Mouse (Mus musculus) kidney, postnatal 10 days (tissue): ENCODE results near the gene Ccn5.

Experiments
- DNase-seq: peaks from one replicate; pipeline ENCODE4 v3.0.0; 2021; ENCODE audit warnings: mixed read lengths

Gene Ccn5

DNA sequence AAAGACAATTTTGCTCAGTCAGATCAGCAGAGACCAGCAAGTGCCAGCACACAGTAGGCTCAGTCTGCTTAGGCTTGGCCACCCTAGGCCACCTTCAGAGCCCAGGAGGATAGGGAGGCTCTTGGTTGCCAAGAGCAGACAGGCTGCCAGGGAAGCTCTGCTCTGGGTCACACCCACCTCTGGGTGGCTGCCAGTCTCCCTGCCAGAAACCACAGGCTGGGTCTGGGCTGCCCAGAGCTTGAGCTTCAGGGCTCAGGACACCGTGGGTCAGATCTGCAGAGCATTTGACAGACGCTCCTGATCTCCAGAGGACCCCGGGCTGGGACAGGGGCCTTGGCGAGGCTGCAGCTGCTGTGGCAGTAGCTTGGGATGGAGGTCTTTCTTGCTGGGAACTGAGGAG, at the start of gene Ccn5:
TSS of gene Ccn5 (plus strand) at position 255 of the 400 bp plus-strand sequence.
- DNase-seq, result peak; percentile 53

DNA sequence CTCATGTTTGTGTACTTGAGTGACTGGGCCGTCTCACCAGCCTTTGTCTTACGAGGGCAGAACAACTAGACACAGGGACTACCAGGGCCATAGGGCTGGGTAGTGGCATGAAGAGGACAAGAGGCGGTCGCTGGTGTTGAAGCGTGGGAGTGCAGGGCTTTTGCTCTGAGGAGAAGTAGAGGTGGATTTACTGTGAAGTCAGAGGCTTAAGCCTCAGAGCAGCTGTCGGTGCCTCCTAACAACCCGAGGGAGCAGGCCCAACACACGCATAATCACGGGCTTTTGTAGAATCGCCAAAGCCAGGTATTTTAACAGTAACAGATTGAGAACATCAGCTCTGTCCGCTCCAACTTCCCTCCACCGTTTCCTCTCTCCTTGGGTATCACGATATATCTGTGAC, 44.0 kb upstream of the Ccn5 start:
- DNase-seq, result no peak

DNA sequence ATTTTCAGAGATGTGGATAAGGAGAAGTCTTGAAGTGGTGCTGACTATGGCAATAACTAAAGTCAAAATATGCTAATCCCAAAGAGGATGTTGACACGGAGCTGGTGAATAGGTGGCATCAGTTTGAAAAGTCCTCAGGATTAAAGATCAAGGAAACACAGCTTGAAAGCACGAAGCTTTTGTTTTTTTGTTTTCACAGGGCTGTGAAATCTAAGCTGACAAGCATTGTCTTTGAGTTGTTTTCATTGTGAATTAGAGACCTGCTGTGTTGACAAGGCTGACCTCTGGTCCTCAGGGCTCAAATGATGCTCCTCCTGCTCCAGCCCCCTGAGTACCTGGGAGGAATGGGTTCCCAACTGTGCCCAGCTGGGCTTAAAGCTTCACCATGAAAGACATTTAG, 43.6 kb upstream of the Ccn5 start:
- no peak for DNase-seq

DNA sequence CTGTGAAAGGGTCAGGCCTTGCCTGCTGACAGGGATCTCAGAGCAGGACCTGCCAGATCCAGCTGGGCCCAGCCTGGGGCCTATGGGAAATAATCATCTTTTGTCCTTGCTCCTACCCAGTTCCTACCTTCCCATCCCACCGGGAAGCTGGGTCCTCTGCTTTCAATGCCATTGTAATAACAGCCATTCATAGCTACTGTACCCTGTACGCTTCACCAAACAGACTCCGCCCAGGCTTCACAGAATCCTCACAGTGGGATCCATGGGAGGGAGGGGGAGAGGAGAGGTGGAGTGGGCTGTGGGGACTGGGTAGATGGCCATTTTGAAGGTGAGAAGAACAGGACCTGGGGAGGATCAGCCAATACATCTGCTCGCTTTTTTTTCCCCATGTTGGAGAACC, 41.8 kb upstream of the Ccn5 start:
- DNase-seq, result no peak

DNA sequence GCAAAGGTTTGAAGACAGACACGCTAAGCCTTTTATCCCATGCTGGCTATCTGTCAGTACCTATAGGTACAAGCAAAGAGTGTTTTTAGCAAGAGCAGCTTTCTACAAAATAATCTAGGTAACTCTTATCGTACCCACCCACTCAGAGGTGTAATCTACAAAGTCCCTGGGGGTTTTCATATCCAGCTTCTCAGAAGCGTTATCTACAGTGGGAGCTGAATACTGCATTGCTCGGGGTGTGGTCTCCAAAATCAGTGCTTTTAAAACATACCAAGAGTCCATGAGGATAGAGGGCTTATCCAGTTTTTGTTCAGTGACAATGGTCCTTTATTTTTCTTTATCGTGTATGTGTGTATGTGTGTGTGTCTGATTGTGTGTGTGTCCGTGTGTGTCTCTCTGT, 37.3 kb upstream of the Ccn5 start:
- no peak for DNase-seq

DNA sequence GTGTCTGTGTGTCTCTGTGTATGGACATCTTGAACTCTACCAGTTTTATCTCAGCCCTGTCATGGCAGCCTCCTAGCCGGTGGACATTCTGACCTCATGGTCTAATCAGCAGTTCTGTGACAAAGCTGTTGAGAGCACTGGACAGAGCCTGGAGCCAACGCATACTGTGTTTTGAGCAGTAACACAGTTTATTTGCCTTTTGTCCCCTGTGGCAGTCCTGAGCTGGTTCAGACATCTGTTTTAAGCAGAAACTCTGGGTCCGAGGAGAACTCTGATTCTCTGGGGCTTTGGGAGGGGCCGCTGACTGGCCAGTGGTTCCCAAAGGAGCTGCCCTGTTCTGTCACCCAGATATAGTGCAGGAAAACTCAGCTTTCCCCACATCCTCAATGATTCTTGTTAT, 36.8 kb upstream of the Ccn5 start:
- DNase-seq, result no peak

DNA sequence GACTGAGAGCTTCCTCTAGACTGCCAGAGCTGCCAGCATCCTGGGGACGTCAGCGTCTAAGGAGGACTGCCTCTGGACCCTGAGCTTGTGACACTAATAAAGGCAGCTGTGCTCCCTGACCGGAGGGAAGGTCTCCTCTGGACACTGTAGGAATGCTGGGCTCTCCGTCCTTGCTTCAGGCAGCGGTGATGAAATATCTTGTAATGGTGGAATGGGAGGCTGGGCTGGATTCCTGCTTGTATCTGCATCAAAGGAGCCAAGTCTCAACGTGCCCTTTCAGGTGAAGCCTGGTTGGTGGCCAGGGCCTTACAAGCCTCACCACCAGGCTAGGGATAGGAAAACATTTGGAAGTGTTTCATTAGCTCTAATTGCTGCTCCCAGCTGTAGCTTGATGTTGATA, 33.6 kb upstream of the Ccn5 start:
- no peak for DNase-seq

DNA sequence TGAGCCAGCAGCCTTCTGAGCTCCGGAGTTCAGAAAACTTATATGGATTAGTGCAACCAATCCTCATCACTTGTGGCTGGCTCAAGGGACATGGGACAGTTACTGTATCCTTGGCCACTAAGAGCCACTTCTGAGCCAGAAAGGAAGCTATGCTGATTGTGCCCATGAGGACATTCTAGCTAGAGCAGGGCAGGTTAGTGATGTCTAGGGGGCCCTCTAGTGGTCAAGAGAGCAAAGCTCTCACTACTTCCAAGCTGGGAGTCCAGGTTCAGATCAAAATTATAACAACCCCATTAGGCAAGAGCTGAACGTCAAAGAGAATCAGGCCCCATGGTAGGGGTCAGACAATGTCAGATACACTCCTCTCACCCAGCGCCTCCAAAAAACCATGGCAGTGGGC, 33.0 kb upstream of the Ccn5 start:
- DNase-seq, result peak; percentile 71

DNA sequence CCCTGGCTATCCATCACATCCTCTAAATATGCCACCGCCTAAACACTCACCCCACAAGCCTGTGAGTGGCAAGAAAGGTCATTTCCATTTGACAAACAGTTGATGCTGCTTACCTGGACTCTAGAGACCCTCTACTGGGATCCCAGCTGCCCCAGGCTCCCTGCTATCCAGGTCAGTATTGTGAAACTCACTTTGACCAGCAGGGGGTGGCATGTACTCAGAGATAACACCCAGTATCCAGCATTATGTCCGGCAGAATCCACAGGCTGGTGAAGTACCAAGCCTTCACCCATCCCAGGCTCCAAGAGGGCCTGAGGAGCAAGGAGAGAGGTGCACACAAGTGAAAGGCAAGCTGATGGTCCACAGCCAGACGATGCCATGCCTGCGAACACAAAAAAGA, 32.2 kb upstream of the Ccn5 start:
- peak; percentile 84 for DNase-seq

DNA sequence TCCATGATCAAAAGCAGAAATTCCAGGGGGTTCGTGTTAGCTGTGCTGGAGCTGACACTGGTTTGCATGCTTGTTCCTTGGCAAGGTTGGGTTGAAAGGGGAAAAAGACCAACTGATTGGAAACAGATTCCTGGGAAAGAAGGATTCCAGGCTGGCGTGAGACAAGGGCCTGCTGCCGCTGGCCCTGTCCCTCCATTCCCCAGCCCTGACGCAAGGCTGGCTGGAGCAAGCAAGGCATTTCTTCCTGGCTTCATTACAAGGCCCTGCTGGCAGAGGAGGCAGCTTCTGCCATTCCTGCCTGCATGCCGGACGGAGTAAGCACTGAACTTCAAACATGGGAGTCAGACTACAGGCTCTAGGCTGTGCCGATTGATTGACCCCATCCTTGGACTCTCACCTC, 22.2 kb upstream of the Ccn5 start:
- no peak for DNase-seq

DNA sequence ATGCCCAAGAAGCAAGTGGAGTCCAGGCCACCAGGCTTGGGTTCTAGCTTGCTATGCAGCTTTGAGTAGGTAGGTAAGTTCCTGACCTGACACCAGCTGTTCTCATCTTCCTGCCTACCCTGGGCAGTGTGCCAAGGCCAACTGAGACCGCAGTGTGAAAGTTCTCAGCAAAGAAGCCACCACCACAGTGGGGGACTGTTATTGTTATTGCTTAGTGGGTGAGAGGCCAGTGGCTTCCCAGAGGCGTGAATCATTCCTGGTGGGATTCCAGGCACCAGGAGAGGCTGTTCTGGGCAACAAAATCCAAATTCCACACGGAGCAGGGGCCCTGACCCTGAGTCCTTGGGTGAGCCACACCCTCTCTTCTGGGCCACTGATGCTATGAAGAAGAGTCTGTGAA, 19.8 kb upstream of the Ccn5 start:
- peak; percentile 55 for DNase-seq

DNA sequence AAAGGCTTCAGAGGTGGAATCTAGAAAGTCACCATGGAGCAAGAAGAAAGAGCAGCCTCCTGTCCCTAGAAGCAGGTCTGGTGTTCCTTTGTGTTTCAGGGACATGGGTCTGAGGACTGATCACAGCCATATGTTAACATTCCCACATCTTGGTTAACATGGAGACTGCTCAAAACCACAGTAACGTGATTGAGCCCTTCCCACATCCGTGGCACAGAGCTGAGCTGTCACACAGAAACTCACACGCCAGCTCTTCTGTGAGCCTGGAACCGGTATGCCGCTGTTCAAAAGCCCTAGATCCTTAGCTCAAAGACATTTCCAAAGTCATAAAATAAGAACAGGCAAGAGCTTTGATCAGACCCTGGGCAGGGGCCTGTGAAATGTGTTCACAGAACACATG, 19.3 kb upstream of the Ccn5 start:
- DNase-seq, result no peak

DNA sequence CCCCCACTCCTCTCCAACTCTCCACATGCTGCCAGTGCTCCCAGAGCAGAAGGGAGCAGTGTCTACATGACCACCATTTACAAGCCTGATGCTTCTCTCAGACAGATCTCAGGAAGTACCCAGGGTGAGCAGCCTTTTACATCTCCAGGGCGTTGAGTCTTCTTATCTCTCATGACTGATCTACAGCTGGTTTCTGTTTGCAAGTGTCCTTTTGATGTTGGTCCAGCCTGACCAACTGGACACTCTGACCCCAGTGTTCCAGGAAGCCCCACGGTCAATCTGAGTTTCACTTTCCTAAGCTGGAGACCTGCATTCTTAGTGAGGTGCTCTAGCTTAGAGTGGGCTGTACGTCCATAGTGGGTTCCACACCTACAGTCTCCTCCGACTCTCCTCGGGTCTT, 16.8 kb upstream of the Ccn5 start:
- DNase-seq, result no peak

DNA sequence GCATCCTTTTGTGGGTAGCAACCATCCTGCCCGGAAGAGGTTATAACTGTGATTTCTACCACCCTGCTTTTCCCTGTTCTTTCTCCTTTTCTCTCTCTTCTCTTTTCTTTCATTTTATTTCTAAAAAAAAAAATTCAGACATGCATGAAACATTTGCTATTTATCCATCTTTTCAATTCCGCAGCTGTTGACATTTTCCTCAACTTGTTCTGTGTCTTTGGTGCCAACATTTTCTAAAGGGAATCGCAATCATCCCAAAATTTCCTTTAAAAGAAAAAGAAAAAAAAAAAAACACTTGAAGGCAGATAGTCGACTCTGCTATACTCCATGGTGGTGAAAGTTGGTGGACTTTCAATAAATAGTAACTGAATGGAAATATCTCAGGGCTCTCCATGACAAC, 11.5 kb upstream of the Ccn5 start:
- DNase-seq, result no peak

DNA sequence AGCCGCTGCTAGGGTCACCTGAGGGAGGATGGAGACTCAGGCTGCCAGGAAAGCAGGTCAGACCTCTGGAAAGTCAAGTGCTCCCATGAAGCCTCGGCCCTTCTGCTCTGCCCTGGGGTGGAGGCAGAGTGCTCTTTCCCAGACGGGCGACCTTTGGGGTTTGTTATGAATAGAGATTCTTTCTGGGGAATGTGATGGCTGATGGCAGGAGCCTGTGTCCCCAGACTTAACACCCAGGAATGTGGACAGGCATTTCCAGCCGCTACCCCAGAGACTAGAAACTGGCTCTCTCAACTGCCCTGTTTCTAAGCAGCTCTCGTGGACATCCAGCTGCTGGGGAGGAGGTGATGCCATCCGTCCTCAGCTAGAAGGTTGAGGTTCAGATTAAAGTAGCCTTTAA, 11.0 kb upstream of the Ccn5 start:
- DNase-seq, result no peak

DNA sequence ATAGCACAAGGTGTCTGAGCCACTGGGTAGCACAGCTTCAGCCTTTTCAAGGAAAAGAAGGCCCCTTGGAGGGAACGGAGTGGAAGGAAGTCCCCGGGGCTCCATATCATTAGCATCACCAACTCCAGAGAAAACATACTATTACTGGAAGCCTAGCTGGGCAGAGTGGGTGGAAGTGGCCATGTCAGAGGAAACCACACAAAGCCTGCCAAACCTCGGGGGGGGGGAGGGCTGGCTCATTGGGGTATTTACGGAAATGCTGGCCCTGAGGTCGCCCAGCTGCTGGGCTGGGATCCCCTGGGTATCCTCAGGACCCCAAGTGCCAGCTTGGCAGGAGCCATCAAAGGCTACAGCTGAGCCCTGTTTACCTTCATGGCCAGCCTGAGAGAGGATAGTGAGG, 7.6 kb upstream of the Ccn5 start:
- DNase-seq, result no peak

DNA sequence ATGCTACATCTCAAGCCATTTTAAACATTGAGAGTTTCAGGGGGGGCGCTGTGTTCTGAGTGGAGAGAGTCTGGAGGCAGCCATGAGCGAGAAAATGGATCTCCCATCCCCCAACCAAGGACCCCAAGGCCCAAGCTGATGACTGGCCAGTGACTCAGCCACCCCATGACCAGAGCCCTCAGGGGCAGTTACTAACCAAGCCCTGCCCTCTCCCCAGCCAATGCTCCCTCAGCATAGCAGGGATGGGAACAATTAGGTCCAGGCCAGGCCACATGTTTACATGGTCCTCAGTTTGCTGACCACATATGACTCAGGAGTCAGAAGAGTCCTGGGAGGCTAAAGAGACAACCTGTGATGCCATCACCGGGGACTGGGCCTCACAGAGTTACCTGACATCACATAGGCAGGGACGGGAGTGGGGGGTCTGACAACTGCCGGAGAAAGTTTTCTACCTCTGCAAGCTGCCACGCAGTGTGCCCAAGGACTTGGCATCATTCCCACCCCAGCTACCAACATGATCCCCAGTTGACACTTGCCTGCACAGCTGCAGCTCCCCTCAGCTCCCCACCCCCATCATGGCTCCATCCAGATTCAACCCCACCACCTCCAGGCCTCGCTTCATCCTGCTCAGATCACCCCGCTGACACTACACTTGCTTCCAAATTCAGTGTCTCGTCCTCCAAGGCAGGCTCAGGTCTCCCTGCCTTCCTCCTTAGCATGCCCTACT, 5.8 kb upstream of the Ccn5 start:
- no peak for DNase-seq

DNA sequence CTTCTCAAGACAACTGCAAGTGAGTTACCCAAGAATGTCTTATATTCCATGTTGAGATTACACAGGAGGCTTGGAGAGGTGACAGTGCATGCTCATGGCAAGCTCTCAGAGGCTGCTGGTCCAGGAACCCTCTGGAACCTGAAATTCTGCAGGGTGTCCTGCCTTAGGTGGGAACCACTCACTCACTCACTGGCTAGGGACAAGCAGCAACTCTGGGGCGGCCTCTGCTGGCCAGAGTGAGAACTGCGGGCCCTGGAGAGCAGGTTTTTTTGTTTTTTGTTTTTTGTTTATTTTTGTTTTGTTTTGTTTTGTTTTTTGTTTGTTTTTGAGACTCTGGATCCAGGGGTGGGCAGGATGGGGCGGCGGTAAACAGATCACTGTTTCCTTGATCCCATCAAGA, 2.6 kb downstream of the Ccn5 start:
- peak; percentile 80 for DNase-seq

DNA sequence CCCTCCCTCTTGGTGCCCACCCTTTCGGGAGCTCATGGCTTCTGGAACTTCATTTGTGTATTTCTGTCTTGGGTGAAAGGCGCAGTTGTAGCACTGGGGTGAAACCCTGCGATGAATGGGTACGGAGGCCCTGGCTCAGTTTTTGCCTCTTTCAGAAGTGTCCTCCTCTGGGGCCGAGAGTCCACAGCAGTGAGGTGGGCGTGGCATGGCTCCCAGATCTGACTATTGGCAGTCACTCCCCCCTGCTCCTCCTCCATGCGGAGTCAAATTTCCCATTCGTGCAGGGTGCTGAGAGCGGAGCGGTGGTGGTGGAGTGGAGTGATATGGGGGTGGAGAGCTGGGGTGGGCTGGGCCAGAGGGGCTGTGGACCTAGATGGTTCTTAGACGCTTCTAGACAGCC, 3.1 kb downstream of the Ccn5 start:
- DNase-seq, result peak; percentile 75

DNA sequence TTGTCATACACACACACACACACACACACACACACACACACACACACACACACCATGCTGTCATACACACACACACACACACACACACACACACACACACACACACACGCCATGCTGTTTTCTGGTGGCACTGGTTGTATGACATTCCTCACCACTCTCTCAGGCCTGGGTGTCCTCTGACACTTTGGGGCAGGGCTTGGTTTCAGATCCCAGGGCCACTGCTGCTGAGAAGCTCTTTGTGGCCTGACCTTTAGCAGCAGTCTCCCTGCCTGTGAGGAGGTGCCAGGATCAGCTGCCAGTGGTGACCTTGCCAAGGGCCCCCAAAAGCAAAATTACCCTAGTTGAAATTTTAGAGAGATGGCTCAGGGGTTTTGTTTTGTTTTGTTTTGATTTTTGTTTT, 5.2 kb downstream of the Ccn5 start:
- DNase-seq, result no peak

DNA sequence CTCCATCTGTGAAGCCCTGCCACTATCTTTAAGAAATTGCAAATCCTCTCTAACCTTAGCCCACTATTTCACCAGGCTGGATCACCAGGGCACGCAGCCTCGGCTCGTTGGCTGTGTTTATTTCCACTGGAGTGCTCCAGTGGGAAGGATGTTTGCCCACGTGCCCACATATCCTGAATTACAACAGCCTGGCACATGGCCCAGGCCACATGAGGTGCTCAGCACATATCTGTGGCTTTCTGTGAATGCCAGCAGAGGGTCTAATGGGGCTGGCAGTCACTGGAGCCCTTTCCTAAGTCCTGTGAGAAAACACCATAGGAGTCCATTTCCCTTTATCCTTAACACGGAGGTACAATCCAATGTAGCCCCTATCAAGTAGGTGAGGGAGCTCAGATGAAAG, 5.8 kb downstream of the Ccn5 start:
- DNase-seq, result no peak

DNA sequence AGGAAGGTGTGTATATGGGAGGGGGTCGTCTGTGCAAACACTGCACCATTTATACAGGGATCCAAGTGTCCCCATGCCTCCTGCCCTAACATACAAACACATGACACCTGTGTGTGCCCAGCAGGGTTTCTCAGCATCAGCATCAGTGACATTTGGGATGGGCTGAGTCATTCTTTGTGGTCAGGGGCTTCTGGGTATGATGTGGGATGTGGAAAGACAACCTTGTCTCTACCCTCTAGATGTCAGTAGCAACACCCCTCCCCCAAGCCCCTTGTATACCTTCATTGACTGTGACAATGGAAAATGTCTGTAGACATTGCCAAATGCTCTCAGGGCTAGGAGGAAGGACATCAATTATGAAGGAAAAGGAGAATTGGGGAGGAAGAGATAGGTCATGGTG, 10.5 kb downstream of the Ccn5 start:
- DNase-seq, result no peak

DNA sequence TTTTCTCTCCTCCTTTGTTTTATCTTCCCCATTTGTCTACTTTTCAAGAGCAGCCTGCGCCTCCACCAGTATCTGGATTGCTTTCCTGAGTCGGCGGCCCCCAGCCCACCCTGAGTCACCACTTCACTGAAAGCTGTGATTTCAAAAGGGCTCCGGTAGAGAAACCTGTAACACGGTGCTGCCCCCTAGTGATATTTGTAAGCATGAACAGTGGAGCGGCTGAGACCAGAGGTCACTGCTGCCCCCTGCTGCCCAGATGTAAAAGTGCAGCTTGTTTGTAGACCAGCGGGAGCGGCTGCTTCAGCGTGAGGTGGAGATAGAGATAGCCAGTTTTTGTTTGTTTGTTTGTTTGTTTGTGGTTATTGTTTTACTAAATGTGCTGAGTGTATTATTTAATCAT, 17.4 kb downstream of the Ccn5 start:
- DNase-seq, result peak; percentile 89

DNA sequence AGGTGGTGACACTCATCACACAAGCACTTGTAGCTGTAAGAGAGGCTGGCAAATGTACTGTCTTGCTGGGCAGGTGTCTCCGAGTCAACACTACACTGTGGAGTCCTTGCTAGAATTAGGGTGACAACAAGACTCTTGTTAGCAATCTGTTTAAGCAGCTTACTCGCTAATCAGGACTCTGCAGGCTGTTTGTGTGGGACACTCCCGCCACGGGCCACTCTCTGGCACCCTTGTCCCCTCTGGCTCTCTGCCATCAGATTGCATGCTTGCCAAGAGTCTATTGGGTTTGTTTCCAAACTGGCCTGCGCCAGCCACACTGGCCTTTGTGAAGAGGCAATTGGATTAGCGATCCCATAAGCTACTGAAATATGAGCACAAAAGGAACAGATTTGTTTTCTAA, 18.9 kb downstream of the Ccn5 start:
- DNase-seq, result peak; percentile 56

DNA sequence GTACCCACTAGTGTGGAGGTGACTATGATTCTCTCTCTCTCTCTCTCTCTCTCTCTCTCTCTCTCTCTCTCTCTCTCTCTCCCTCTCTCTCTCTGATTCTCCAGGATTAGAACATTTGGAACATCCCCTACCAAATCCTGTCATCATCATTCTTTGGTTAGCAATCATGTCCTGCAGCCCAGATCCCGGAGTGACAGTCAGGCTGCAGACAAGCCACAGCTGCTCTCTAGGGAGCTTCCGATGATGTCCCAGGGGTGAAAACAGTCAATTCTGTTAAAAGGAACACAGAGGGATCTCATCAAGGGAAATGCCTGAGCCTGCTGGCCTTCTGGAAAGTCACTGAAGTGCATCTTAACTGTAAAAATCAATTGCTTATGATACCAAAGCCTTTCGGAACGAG, 21.4 kb downstream of the Ccn5 start:
- no peak for DNase-seq

DNA sequence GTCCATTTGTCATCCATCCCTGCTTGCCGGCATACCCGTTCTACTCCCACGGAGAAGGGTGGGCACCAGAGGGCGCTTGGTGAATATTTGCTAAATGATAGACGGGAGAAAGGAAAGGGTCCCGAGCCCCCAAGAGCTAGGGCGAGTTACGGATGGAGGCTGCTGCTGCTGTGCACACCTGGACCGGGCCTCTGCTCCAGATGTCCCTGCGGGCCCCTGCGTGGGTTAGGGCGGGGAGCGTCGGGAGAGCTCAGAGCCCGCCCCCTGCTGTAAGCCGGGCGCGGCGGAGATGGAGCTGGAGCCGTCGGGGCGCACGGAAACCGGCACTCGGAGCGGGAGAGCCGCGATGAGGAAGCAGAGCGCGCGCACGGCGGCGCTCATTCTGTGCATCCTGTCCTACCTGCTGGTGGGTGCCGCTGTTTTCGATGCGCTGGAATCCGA, 32.8 kb downstream of the Ccn5 start, which contains the start of gene Kcnk15:
TSS of gene Kcnk15 (plus strand) at position 191 of the 441 bp plus-strand sequence.
- DNase-seq, result peak; percentile 24
